Mouse (Mus musculus): ENCODE measurements around the gene Psme2. TPM values are rescaled to one million over a fixed set of nuclear protein-coding genes. Genes with fewer than 3 reads are reported as not detected.
A peak's percentile ranks its signal among the peaks of the same experiment; 100 is the strongest.

Gene Psme2
- polyA plus RNA-seq, 1 experiment from 2014 or later = 222 TPM

- ATAC-seq (ENCODE audit: low FRiP score) = no peak
- Histone ChIP-seq H3K27ac (ENCODE audit: low read depth, low read length) (no peak overlapping the region), H3K4me1 (replicated peaks; ENCODE audit: control insufficient read depth, insufficient read depth, low read length) (no peaks in the 10 kb centered on the region), H3K9me3 (ENCODE audit: control insufficient read depth, low read length) (no peaks in the 10 kb centered on the region), H3K4me2 (replicated peaks; ENCODE audit: low read depth, low read length) (no peak overlapping the region), H3K36me3 (ENCODE audit: control insufficient read depth, insufficient read depth, low read length) (no peaks in the 10 kb centered on the region), H3K27me3 (ENCODE audit: control insufficient read depth, insufficient read depth, low read length) (no peaks in the 10 kb centered on the region), H3K9ac (ENCODE audit: low read depth, low read length) (no peak overlapping the region), H3K4me3 (ENCODE audit: low read depth, low read length) (no peak overlapping the region)
- no peak for DNase-seq (ENCODE audit: low spot score)
- 91% methylated on average over 2 of the region's 2 CpGs for WGBS
Measured at GRCm38 (mm10) chr14:55616844-55617243, 25.9 kb upstream of the Psme2 start.

- Histone ChIP-seq H3K4me3 (ENCODE audit: low read depth, low read length) (no peak overlapping the region), H3K27me3 (ENCODE audit: control insufficient read depth, insufficient read depth, low read length) (no peaks in the 10 kb centered on the region), H3K27ac (ENCODE audit: low read depth, low read length) (no peak overlapping the region), H3K4me2 (replicated peaks; ENCODE audit: low read depth, low read length) (no peak overlapping the region), H3K36me3 (ENCODE audit: control insufficient read depth, insufficient read depth, low read length) (no peaks in the 10 kb centered on the region), H3K4me1 (replicated peaks; ENCODE audit: control insufficient read depth, insufficient read depth, low read length) (no peaks in the 10 kb centered on the region), H3K9me3 (ENCODE audit: control insufficient read depth, low read length) (no peaks in the 10 kb centered on the region), H3K9ac (ENCODE audit: low read depth, low read length) (no peak overlapping the region)
- DNase-seq (ENCODE audit: low spot score) (no peak), ATAC-seq (ENCODE audit: low FRiP score) (no peak)
- WGBS = 40% methylated on average over 2 of the region's 2 CpGs
Measured at GRCm38 (mm10) chr14:55615876-55616275, 25.0 kb upstream of the Psme2 start.

- Histone ChIP-seq H3K9me3 (ENCODE audit: control insufficient read depth, low read length) (no peaks in the 10 kb centered on the region), H3K4me3 (ENCODE audit: low read depth, low read length) (no peak overlapping the region), H3K27me3 (ENCODE audit: control insufficient read depth, insufficient read depth, low read length) (no peaks in the 10 kb centered on the region), H3K36me3 (ENCODE audit: control insufficient read depth, insufficient read depth, low read length) (no peaks in the 10 kb centered on the region), H3K4me1 (replicated peaks; ENCODE audit: control insufficient read depth, insufficient read depth, low read length) (no peaks in the 10 kb centered on the region), H3K27ac (ENCODE audit: low read depth, low read length) (no peak overlapping the region), H3K9ac (ENCODE audit: low read depth, low read length) (no peak overlapping the region), H3K4me2 (replicated peaks; ENCODE audit: low read depth, low read length) (no peak overlapping the region)
- ATAC-seq (ENCODE audit: low FRiP score) (no peak), DNase-seq (ENCODE audit: low spot score) (no peak)
- WGBS = 83% methylated on average over 7 of the region's 7 CpGs
Measured at GRCm38 (mm10) chr14:55614565-55615178, 23.8 kb upstream of the Psme2 start.

GRCm38 (mm10) chr14:55613346-55613745 is 22.4 kb upstream of the Psme2 start:
- no peak for DNase-seq (ENCODE audit: low spot score)
- Histone ChIP-seq H3K4me2 (replicated peaks; ENCODE audit: low read depth, low read length) (no peak overlapping the region), H3K36me3 (ENCODE audit: control insufficient read depth, insufficient read depth, low read length) (no peaks in the 10 kb centered on the region), H3K9me3 (ENCODE audit: control insufficient read depth, low read length) (no peaks in the 10 kb centered on the region), H3K9ac (ENCODE audit: low read depth, low read length) (no peak overlapping the region), H3K4me1 (replicated peaks; ENCODE audit: control insufficient read depth, insufficient read depth, low read length) (no peaks in the 10 kb centered on the region), H3K27me3 (ENCODE audit: control insufficient read depth, insufficient read depth, low read length) (no peaks in the 10 kb centered on the region), H3K27ac (ENCODE audit: low read depth, low read length) (no peak overlapping the region), H3K4me3 (ENCODE audit: low read depth, low read length) (no peak overlapping the region)
- no peak for ATAC-seq (ENCODE audit: low FRiP score)
- WGBS = 71% methylated on average over 6 of the region's 6 CpGs

- H3K27me3 ChIP-seq (ENCODE audit: control insufficient read depth, insufficient read depth, low read length) = no peaks in the 10 kb centered on the region
- no peak for DNase-seq (ENCODE audit: low spot score)
- no peak for ATAC-seq (ENCODE audit: low FRiP score)
- no peak overlapping the region for H3K4me2 ChIP-seq (replicated peaks; ENCODE audit: low read depth, low read length)
- H3K9me3 ChIP-seq (ENCODE audit: control insufficient read depth, low read length) = no peaks in the 10 kb centered on the region
- no peak overlapping the region for H3K27ac ChIP-seq (ENCODE audit: low read depth, low read length)
- H3K4me3 ChIP-seq (ENCODE audit: low read depth, low read length) = no peak overlapping the region
- no peaks in the 10 kb centered on the region for H3K4me1 ChIP-seq (replicated peaks; ENCODE audit: control insufficient read depth, insufficient read depth, low read length)
- H3K36me3 ChIP-seq (ENCODE audit: control insufficient read depth, insufficient read depth, low read length) = 0 out of 2 replicates have a peak, but pooled peaks cover 3% of the 10 kb centered on the region
- no peak overlapping the region for H3K9ac ChIP-seq (ENCODE audit: low read depth, low read length)
- 94% methylated on average over 6 of the region's 6 CpGs for WGBS
Measured at GRCm38 (mm10) chr14:55608339-55608738, 17.4 kb upstream of the Psme2 start.

- 0 out of 2 replicates have a peak, but pooled peaks cover 3% of the 10 kb centered on the region for H3K36me3 ChIP-seq (ENCODE audit: control insufficient read depth, insufficient read depth, low read length)
- no peaks in the 10 kb centered on the region for H3K9me3 ChIP-seq (ENCODE audit: control insufficient read depth, low read length)
- no peak overlapping the region for H3K4me2 ChIP-seq (replicated peaks; ENCODE audit: low read depth, low read length)
- no peak overlapping the region for H3K27ac ChIP-seq (ENCODE audit: low read depth, low read length)
- H3K9ac ChIP-seq (ENCODE audit: low read depth, low read length) = no peak overlapping the region
- DNase-seq (ENCODE audit: low spot score) (no peak), ATAC-seq (ENCODE audit: low FRiP score) (no peak)
- WGBS = 96% methylated on average over 16 of the region's 16 CpGs
- H3K4me1 ChIP-seq (replicated peaks; ENCODE audit: control insufficient read depth, insufficient read depth, low read length) = no peaks in the 10 kb centered on the region
- H3K4me3 ChIP-seq (ENCODE audit: low read depth, low read length) = no peak overlapping the region
- no peaks in the 10 kb centered on the region for H3K27me3 ChIP-seq (ENCODE audit: control insufficient read depth, insufficient read depth, low read length)
Measured at GRCm38 (mm10) chr14:55605743-55606459, 15.0 kb upstream of the Psme2 start.

GRCm38 (mm10) chr14:55604823-55605222 is 13.9 kb upstream of the Psme2 start:
- ATAC-seq (ENCODE audit: low FRiP score) = no peak
- Histone ChIP-seq H3K36me3 (ENCODE audit: control insufficient read depth, insufficient read depth, low read length) (0 out of 2 replicates have a peak, but pooled peaks cover 3% of the 10 kb centered on the region), H3K4me1 (replicated peaks; ENCODE audit: control insufficient read depth, insufficient read depth, low read length) (no peaks in the 10 kb centered on the region), H3K9ac (ENCODE audit: low read depth, low read length) (no peak overlapping the region), H3K9me3 (ENCODE audit: control insufficient read depth, low read length) (no peaks in the 10 kb centered on the region), H3K4me3 (ENCODE audit: low read depth, low read length) (no peak overlapping the region), H3K27ac (ENCODE audit: low read depth, low read length) (no peak overlapping the region), H3K27me3 (ENCODE audit: control insufficient read depth, insufficient read depth, low read length) (no peaks in the 10 kb centered on the region), H3K4me2 (replicated peaks; ENCODE audit: low read depth, low read length) (no peak overlapping the region)
- WGBS = 97% methylated on average over 11 of the region's 11 CpGs
- DNase-seq (ENCODE audit: low spot score) = no peak

- Histone ChIP-seq H3K9me3 (ENCODE audit: control insufficient read depth, low read length) (no peaks in the 10 kb centered on the region), H3K4me2 (replicated peaks; ENCODE audit: low read depth, low read length) (no peak overlapping the region; the same call in 1 of the 2 replicates), H3K36me3 (ENCODE audit: control insufficient read depth, insufficient read depth, low read length) (0 out of 2 replicates have a peak, but pooled peaks cover 5% of the 10 kb centered on the region), H3K9ac (ENCODE audit: low read depth, low read length) (peak overlapping the region; percentile 31; the same call in 1 of the 2 replicates), H3K27ac (ENCODE audit: low read depth, low read length) (no peak overlapping the region), H3K4me1 (replicated peaks; ENCODE audit: control insufficient read depth, insufficient read depth, low read length) (no peaks in the 10 kb centered on the region), H3K27me3 (ENCODE audit: control insufficient read depth, insufficient read depth, low read length) (no peaks in the 10 kb centered on the region), H3K4me3 (ENCODE audit: low read depth, low read length) (no peak overlapping the region)
- 19% methylated on average over 19 of the region's 19 CpGs for WGBS
- ATAC-seq (ENCODE audit: low FRiP score) (peak; percentile 82), DNase-seq (ENCODE audit: low spot score) (peak; percentile 77)
Measured at GRCm38 (mm10) chr14:55603633-55604576, 13.0 kb upstream of the Psme2 start.

Data from hindbrain, embryonic 11.5 days (tissue).